Mouse (Mus musculus): ENCODE measurements around the gene Rhod.
"Not testable (repeated sequence)": the region's sequence is repeated elsewhere in the genome, so short reads cannot be mapped to it uniquely, and the experiment has no call there.

The Rhod gene

GRCm38 (mm10) chr19:4454040-4454439 lies 14.8 kb upstream of the Rhod start:
- in situ Hi-C loops (cut with MboI; ENCODE audit: low pct_unique_long_range_greater_than_20kb in 1 of 2, low sequenced_read_pairs in 2 of 2, unreplicated experiment in 1 of 2) = not testable (repeated sequence)

- in situ Hi-C loops (cut with MboI; ENCODE audit: low pct_unique_long_range_greater_than_20kb in 1 of 2, low sequenced_read_pairs in 2 of 2, unreplicated experiment in 1 of 2) = no loop called here
Measured at GRCm38 (mm10) chr19:4452525-4452924, 13.3 kb upstream of the Rhod start.

GRCm38 (mm10) chr19:4451965-4452364 lies 12.7 kb upstream of the Rhod start:
- in situ Hi-C loops (cut with MboI; ENCODE audit: low pct_unique_long_range_greater_than_20kb in 1 of 2, low sequenced_read_pairs in 2 of 2, unreplicated experiment in 1 of 2) = no loop called here

- in situ Hi-C loops (cut with MboI; ENCODE audit: low pct_unique_long_range_greater_than_20kb in 1 of 2, low sequenced_read_pairs in 2 of 2, unreplicated experiment in 1 of 2) = no loop called here
Measured at GRCm38 (mm10) chr19:4451098-4451497, 11.9 kb upstream of the Rhod start.

GRCm38 (mm10) chr19:4450666-4451065 lies 11.4 kb upstream of the Rhod start:
- in situ Hi-C loops (cut with MboI; ENCODE audit: low pct_unique_long_range_greater_than_20kb in 1 of 2, low sequenced_read_pairs in 2 of 2, unreplicated experiment in 1 of 2) = no loop called here

- in situ Hi-C loops (cut with MboI; ENCODE audit: low pct_unique_long_range_greater_than_20kb in 1 of 2, low sequenced_read_pairs in 2 of 2, unreplicated experiment in 1 of 2) = no loop called here
Measured at GRCm38 (mm10) chr19:4449230-4449629, 10.0 kb upstream of the Rhod start.

GRCm38 (mm10) chr19:4447445-4447844 lies 8.2 kb upstream of the Rhod start:
- in situ Hi-C loops (cut with MboI; ENCODE audit: low pct_unique_long_range_greater_than_20kb in 1 of 2, low sequenced_read_pairs in 2 of 2, unreplicated experiment in 1 of 2) = no loop called here

- in situ Hi-C loops (cut with MboI; ENCODE audit: low pct_unique_long_range_greater_than_20kb in 1 of 2, low sequenced_read_pairs in 2 of 2, unreplicated experiment in 1 of 2) = no loop called here
Measured at GRCm38 (mm10) chr19:4446661-4447420, 7.6 kb upstream of the Rhod start.

GRCm38 (mm10) chr19:4442408-4442807 lies 3.2 kb upstream of the Rhod start:
- in situ Hi-C loops (cut with MboI; ENCODE audit: low pct_unique_long_range_greater_than_20kb in 1 of 2, low sequenced_read_pairs in 2 of 2, unreplicated experiment in 1 of 2) = no loop called here

GRCm38 (mm10) chr19:4441621-4442161 lies 2.5 kb upstream of the Rhod start:
- in situ Hi-C loops (cut with MboI; ENCODE audit: low pct_unique_long_range_greater_than_20kb in 1 of 2, low sequenced_read_pairs in 2 of 2, unreplicated experiment in 1 of 2) = no loop called here

GRCm38 (mm10) chr19:4441090-4441591 lies 1.9 kb upstream of the Rhod start:
- in situ Hi-C loops (cut with MboI; ENCODE audit: low pct_unique_long_range_greater_than_20kb in 1 of 2, low sequenced_read_pairs in 2 of 2, unreplicated experiment in 1 of 2) = no loop called here

- in situ Hi-C loops (cut with MboI; ENCODE audit: low pct_unique_long_range_greater_than_20kb in 1 of 2, low sequenced_read_pairs in 2 of 2, unreplicated experiment in 1 of 2) = no loop called here
Measured at GRCm38 (mm10) chr19:4440222-4440621, 990 bp upstream of the Rhod start.

GRCm38 (mm10) chr19:4438791-4439160 lies 456 bp downstream of the Rhod start:
- in situ Hi-C loops (cut with MboI; ENCODE audit: low pct_unique_long_range_greater_than_20kb in 1 of 2, low sequenced_read_pairs in 2 of 2, unreplicated experiment in 1 of 2) = no loop called here

GRCm38 (mm10) chr19:4437886-4438285 lies 1.3 kb downstream of the Rhod start:
- in situ Hi-C loops (cut with MboI; ENCODE audit: low pct_unique_long_range_greater_than_20kb in 1 of 2, low sequenced_read_pairs in 2 of 2, unreplicated experiment in 1 of 2) = no loop called here

GRCm38 (mm10) chr19:4436254-4436653 lies 3.0 kb downstream of the Rhod start:
- in situ Hi-C loops (cut with MboI; ENCODE audit: low pct_unique_long_range_greater_than_20kb in 1 of 2, low sequenced_read_pairs in 2 of 2, unreplicated experiment in 1 of 2) = no loop called here

GRCm38 (mm10) chr19:4434999-4435398 lies 4.2 kb downstream of the Rhod start:
- in situ Hi-C loops (cut with MboI; ENCODE audit: low pct_unique_long_range_greater_than_20kb in 1 of 2, low sequenced_read_pairs in 2 of 2, unreplicated experiment in 1 of 2) = no loop called here

GRCm38 (mm10) chr19:4433756-4434155 lies 5.5 kb downstream of the Rhod start:
- in situ Hi-C loops (cut with MboI; ENCODE audit: low pct_unique_long_range_greater_than_20kb in 1 of 2, low sequenced_read_pairs in 2 of 2, unreplicated experiment in 1 of 2) = no loop called here

- in situ Hi-C loops (cut with MboI; ENCODE audit: low pct_unique_long_range_greater_than_20kb in 1 of 2, low sequenced_read_pairs in 2 of 2, unreplicated experiment in 1 of 2) = no loop called here
Measured at GRCm38 (mm10) chr19:4430091-4430620, 9.1 kb downstream of the Rhod start.

GRCm38 (mm10) chr19:4425610-4426366 lies 13.4 kb downstream of the Rhod start:
- in situ Hi-C loops (cut with MboI; ENCODE audit: low pct_unique_long_range_greater_than_20kb in 1 of 2, low sequenced_read_pairs in 2 of 2, unreplicated experiment in 1 of 2) = no loop called here
